Mouse (Mus musculus) embryonic facial prominence, embryonic 11.5 days (tissue): ENCODE measurements around the gene Rab35. TPM values are rescaled to one million over a fixed set of nuclear protein-coding genes. Genes with fewer than 3 reads are reported as not detected.
A peak's percentile ranks its signal among the peaks of the same experiment; 100 is the strongest.

Experiments
- ATAC-seq: fragments of 200-750 bp; cut with Nextera tagmentation; replicated peaks from 2 replicates; pipeline ENCODE4 v1.8.0; 2017; ENCODE audit warnings: low read depth; ENCODE audit not compliant: insufficient number of reproducible peaks, low FRiP score, low TSS enrichment
- DNase-seq: peaks from one replicate; pipeline ENCODE4 v3.0.0-alpha.2; 2015; ENCODE audit warnings: low spot score
- H3K27ac ChIP-seq: fragments of 300-500 bp; sonication (generic); replicated peaks from 2 replicates; pipeline ENCODE4 v1.5.1; 2014; ENCODE audit warnings: mild to moderate bottlenecking, low read depth, low read length, control low read depth
- H3K27me3 ChIP-seq: fragments of 300-500 bp; sonication (generic); 2 replicates; pipeline ENCODE4 v1.6.1; 2014; ENCODE audit warnings: mild to moderate bottlenecking, low read length, moderate library complexity, mixed read lengths; ENCODE audit not compliant: control insufficient read depth, insufficient read depth
- H3K36me3 ChIP-seq: fragments of 300-500 bp; sonication (generic); replicated peaks from 2 replicates; pipeline ENCODE4 v1.6.1; 2014; ENCODE audit warnings: low read depth, mild to moderate bottlenecking, low read length, moderate library complexity, mixed read lengths; ENCODE audit not compliant: control insufficient read depth, insufficient read depth
- H3K4me1 ChIP-seq: fragments of 300-500 bp; sonication (generic); 2 replicates; pipeline ENCODE4 v1.6.1; 2014; ENCODE audit warnings: low read length, mixed read lengths; ENCODE audit not compliant: control insufficient read depth, insufficient read depth
- H3K4me2 ChIP-seq: fragments of 300-500 bp; sonication (generic); 2 replicates; pipeline ENCODE4 v1.6.1; 2014; ENCODE audit warnings: low read depth, mild to moderate bottlenecking, control low read depth, low read length, moderate library complexity
- H3K4me3 ChIP-seq: fragments of 300-500 bp; sonication (generic); 2 replicates; pipeline ENCODE4 v1.5.1; 2014; ENCODE audit warnings: low read depth, low read length, control low read depth
- H3K9ac ChIP-seq: fragments of 300-500 bp; sonication (generic); replicated peaks from 2 replicates; pipeline ENCODE4 v1.6.1; 2014; ENCODE audit warnings: mild to moderate bottlenecking, control low read depth, low read length
- H3K9me3 ChIP-seq: fragments of 300-500 bp; sonication (generic); replicated peaks from 2 replicates; pipeline ENCODE4 v1.6.1; 2016; ENCODE audit warnings: mild to moderate bottlenecking, low read length, inconsistent platforms, mixed read lengths; ENCODE audit not compliant: control insufficient read depth
- WGBS: fragments of 180-500 bp; shearing (Covaris S2); extraction: QIAGEN DNeasy Blood & Tissue Kit; methylation state at CpG from one replicate; pipeline ENCODE4 v1.1.7; 2014; 5-methylcytosine and 5-hydroxymethylcytosine counted together
- polyA plus RNA-seq: library from polyadenylated mRNA; unstranded; fragments of >200 nt; fragmentation: Nextera tagmentation; extraction: Ambion mirVana; gene quantifications from 2 replicates; pipeline ENCODE4 v1.2.1, GENCODE M21; 2014

Gene Rab35
- polyA plus RNA-seq, 1 experiment from 2014 or later = 21.1 TPM

DNA sequence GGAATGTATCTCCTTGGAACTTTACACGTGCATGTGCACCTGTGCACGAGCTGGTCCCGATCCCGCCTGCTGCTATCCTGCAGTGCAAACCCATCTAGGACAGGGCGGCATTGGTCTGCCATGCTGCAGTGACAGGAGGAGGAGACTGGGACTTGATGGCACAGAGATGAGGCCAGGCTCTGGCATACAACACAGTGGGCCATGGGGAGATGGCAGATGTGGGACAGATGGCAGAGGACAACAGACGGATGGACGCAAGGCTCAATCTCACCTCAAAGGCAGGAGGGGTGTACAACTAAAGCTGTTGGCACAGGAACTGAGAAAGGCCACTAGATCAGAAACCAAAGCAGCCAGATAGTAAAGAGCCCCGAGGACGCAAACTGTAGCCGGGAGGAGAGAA, 19.2 kb downstream of the Rab35 start:
- Histone ChIP-seq H3K27me3 (no peaks in the 10 kb centered on the region), H3K4me1 (no peaks in the 10 kb centered on the region), H3K4me2 (no peak overlapping the region), H3K27ac (no peak overlapping the region), H3K9ac (no peak overlapping the region), H3K4me3 (no peak overlapping the region), H3K36me3 (peaks cover 5% of the 10 kb centered on the region), H3K9me3 (no peaks in the 10 kb centered on the region)
- ATAC-seq = no peak
- 91% methylated on average over 10 of the region's 10 CpGs for WGBS
- no peak for DNase-seq

DNA sequence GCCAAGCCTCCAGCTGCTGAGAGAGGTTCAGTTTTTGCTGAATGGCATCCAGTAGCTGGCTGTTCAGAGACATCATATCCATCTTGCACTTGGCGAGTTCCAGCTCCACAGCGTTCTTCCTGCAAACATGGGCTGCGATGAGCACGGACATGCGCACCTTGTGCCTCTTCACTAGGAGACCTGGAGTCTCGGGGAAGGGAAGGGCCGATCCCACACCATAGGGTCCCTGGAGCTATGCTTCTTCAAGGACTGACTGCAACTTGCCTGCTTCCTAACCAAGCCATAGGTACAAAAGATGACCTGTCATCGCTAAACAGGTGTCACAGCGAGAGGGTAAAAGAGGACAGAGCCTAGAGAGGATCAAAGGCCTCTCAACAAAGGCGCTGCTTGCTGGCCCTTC, 20.1 kb downstream of the Rab35 start:
- no peaks in the 10 kb centered on the region for H3K9me3 ChIP-seq
- no peaks in the 10 kb centered on the region for H3K27me3 ChIP-seq
- ATAC-seq (no peak), DNase-seq (no peak)
- H3K36me3 ChIP-seq = no peaks in the 10 kb centered on the region; the same call in none of the 2 replicates
- 89% methylated on average over 10 of the region's 10 CpGs for WGBS
- H3K27ac ChIP-seq = no peak overlapping the region
- no peak overlapping the region for H3K9ac ChIP-seq
- H3K4me1 ChIP-seq = no peaks in the 10 kb centered on the region
- no peak overlapping the region for H3K4me3 ChIP-seq
- H3K4me2 ChIP-seq = no peak overlapping the region

DNA sequence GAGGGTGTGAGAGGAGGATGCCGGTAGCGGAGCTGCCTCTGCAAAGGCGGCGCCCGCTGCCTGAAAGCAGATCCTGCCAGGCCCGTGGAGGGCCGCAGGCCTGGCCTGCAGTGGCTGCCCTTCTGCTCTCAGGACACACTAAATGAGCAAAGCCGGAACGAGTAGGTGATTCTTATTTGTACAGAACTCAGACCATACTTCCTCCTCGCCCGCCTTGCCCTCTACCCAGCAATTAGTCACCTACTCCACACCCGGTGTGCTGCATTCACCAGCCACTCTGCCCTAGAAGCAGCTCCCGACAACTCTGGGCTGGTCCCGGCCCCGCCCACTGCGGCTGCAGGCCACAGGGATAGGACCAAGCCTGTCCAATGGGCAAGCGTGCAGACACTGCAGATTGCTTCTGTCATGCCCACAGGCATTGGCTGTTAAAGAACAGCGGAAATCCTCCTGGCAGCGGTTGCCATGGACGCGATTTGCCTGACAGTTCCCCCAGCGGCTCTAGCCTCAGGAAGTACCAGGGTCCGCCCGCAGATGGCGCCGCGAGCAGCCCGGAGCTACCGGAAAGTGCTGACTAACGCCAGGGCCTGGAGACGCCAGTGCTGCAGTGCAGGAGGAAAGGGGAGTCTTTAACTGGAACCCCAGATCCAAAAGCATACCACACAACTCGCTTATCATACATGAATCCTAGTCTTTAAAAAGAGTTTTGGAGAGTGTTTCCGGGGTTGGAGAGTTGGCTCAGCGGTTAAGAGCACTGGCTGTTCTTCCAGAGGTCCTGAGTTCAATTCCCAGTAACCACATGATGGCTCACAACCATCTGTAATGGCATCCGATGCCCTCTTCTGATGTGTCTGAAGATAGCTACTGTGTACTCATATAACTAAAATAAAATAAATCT, 21.2 kb downstream of the Rab35 start:
- 5% methylated on average over 35 of the region's 35 CpGs for WGBS
- Histone ChIP-seq H3K9ac (peak overlapping the region; percentile 59), H3K27me3 (no peaks in the 10 kb centered on the region), H3K36me3 (no peaks in the 10 kb centered on the region; the same call in 1 of the 2 replicates), H3K4me1 (no peaks in the 10 kb centered on the region), H3K4me2 (peak overlapping the region; percentile 68), H3K4me3 (peak overlapping the region; percentile 42), H3K9me3 (no peaks in the 10 kb centered on the region), H3K27ac (no peak overlapping the region)
- ATAC-seq (peak; percentile 99), DNase-seq (peak; percentile 99)

- WGBS = 86% methylated on average over 12 of the region's 12 CpGs
- H3K27me3 ChIP-seq = no peaks in the 10 kb centered on the region
- no peak overlapping the region for H3K9ac ChIP-seq
- ATAC-seq (no peak), DNase-seq (no peak)
- no peak overlapping the region for H3K27ac ChIP-seq
- H3K9me3 ChIP-seq = no peaks in the 10 kb centered on the region
- no peaks in the 10 kb centered on the region for H3K4me1 ChIP-seq
- H3K36me3 ChIP-seq = no peaks in the 10 kb centered on the region
- no peak overlapping the region for H3K4me2 ChIP-seq
- H3K4me3 ChIP-seq = no peak overlapping the region
Measured at GRCm38 (mm10) chr5:115653776-115654175, 22.1 kb downstream of the Rab35 start.

DNA sequence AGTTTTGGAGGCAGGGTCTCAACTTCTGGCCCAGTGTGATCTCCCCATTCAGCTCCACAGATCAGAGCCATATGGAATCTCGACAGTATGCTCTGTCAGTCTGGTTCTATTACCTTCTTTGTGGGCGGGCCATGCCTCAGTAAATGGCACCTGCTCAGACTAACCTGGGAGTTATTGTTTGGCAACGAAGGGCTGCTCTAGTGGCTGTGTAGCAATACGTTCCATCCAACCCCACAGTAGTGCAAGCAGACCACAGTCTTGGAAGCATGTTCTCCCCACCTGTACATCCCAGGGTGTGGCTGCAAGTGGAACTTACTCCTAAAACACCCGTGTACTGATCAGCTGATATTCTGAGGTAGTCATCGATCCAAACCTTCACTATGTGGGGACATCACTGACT, 25.0 kb downstream of the Rab35 start:
- Histone ChIP-seq H3K27ac (no peak overlapping the region), H3K9me3 (no peaks in the 10 kb centered on the region), H3K4me2 (no peak overlapping the region), H3K27me3 (no peaks in the 10 kb centered on the region), H3K9ac (no peak overlapping the region), H3K4me1 (no peaks in the 10 kb centered on the region), H3K36me3 (no peaks in the 10 kb centered on the region), H3K4me3 (no peak overlapping the region)
- 80% methylated on average over 6 of the region's 6 CpGs for WGBS
- DNase-seq = no peak
- no peak for ATAC-seq

GRCm38 (mm10) chr5:115657234-115657633, 25.5 kb downstream of the Rab35 start:
- Histone ChIP-seq H3K27me3 (no peaks in the 10 kb centered on the region), H3K9ac (no peak overlapping the region), H3K4me1 (no peaks in the 10 kb centered on the region), H3K36me3 (no peaks in the 10 kb centered on the region), H3K9me3 (no peaks in the 10 kb centered on the region), H3K4me2 (no peak overlapping the region), H3K4me3 (no peak overlapping the region), H3K27ac (no peak overlapping the region)
- DNase-seq = no peak
- WGBS = 77% methylated on average over 1 of the region's 1 CpGs
- no peak for ATAC-seq

DNA sequence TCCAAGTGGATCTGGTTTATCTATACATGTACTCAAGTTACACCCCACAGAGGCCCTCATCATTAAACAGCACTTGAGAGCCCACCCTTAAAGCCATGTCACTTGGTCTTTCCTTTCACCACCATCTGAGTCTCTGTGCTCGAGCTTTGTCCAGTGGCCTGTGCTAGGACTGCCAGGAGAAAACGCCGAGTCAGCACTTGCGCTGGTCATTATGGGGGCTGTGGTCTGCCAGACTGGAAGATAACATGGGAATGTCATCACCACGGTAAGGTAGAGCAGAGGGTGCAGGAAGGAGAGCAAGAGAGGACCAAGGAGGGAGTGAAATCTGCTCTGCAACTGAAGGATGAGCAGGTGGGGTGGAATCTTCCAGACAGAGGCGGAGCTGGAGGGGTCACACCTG, 26.6 kb downstream of the Rab35 start:
- no peak overlapping the region for H3K27ac ChIP-seq
- H3K4me1 ChIP-seq = no peaks in the 10 kb centered on the region
- WGBS = 82% methylated on average over 6 of the region's 6 CpGs
- ATAC-seq (no peak), DNase-seq (no peak)
- no peak overlapping the region for H3K4me3 ChIP-seq
- H3K9ac ChIP-seq = no peak overlapping the region
- H3K27me3 ChIP-seq = no peaks in the 10 kb centered on the region
- no peaks in the 10 kb centered on the region for H3K9me3 ChIP-seq
- no peak overlapping the region for H3K4me2 ChIP-seq
- no peaks in the 10 kb centered on the region for H3K36me3 ChIP-seq

DNA sequence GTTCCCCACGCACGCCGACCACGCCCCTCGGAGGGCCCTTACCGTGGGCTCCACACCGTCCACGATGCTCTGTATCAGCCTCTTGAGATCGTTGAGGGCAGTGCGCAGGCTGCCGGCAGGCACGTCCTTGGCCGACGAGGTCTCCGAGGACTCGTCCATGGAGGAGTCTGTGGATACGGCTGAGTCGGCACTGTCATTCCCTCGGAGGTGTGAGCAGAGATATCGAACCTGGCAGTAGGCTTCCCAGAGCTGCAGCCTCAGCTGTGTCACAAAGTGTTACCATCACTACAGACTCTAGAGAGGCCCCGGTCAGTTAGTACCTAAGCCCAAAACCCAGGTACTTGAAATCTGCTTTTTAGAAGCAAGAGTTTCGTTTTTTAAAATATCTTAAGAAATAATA, 30.9 kb downstream of the Rab35 start:
- no peak overlapping the region for H3K9ac ChIP-seq
- no peak overlapping the region for H3K4me2 ChIP-seq
- no peaks in the 10 kb centered on the region for H3K9me3 ChIP-seq
- no peaks in the 10 kb centered on the region for H3K27me3 ChIP-seq
- ATAC-seq = no peak
- no peak overlapping the region for H3K27ac ChIP-seq
- H3K4me3 ChIP-seq = no peak overlapping the region
- H3K4me1 ChIP-seq = no peaks in the 10 kb centered on the region
- H3K36me3 ChIP-seq = no peaks in the 10 kb centered on the region
- no peak for DNase-seq
- WGBS = 85% methylated on average over 22 of the region's 22 CpGs
